Mouse (Mus musculus) kidney, embryonic 16.5 days (tissue): ENCODE results near the gene Cbfa2t2. TPM values are rescaled to one million over a fixed set of nuclear protein-coding genes. Genes with fewer than 3 reads are reported as not detected.

ENCODE experiments used
- ATAC-seq: fragments of 200-750 bp; cut with Nextera tagmentation; 2 replicates; pipeline ENCODE4 v1.8.0; 2017; ENCODE audit warnings: moderate TSS enrichment; ENCODE audit not compliant: low FRiP score, low TSS enrichment
- H3K27ac ChIP-seq: fragments of 300-500 bp; sonication (generic); 2 replicates; pipeline ENCODE4 v1.5.1; 2014; ENCODE audit warnings: low read length
- H3K27me3 ChIP-seq: fragments of 300-500 bp; sonication (generic); 2 replicates; pipeline ENCODE4 v1.6.1; 2014; ENCODE audit warnings: low read length, control low read depth, mixed read lengths; ENCODE audit not compliant: insufficient read depth
- H3K36me3 ChIP-seq: fragments of 300-500 bp; sonication (generic); 2 replicates; pipeline ENCODE4 v1.6.1; 2014; ENCODE audit warnings: low read length, control low read depth, mixed read lengths; ENCODE audit not compliant: insufficient read depth
- H3K4me1 ChIP-seq: fragments of 300-500 bp; sonication (generic); 2 replicates; pipeline ENCODE4 v1.6.1; 2014; ENCODE audit warnings: low read length, control low read depth, mixed read lengths; ENCODE audit not compliant: insufficient read depth
- H3K4me2 ChIP-seq: fragments of 300-500 bp; sonication (generic); replicated peaks from 2 replicates; pipeline ENCODE4 v1.6.1; 2014; ENCODE audit warnings: low read depth, low read length
- H3K4me3 ChIP-seq: fragments of 300-500 bp; sonication (generic); 2 replicates; pipeline ENCODE4 v1.5.1; 2014; ENCODE audit warnings: mild to moderate bottlenecking, low read length
- H3K9ac ChIP-seq: fragments of 300-500 bp; sonication (generic); replicated peaks from 2 replicates; pipeline ENCODE4 v1.6.1; 2014; ENCODE audit warnings: low read length
- H3K9me3 ChIP-seq: fragments of 300-500 bp; sonication (generic); 2 replicates; pipeline ENCODE4 v1.6.1; 2016; ENCODE audit warnings: low read length, control low read depth
- WGBS: fragments of 180-500 bp; shearing (Covaris S2); extraction: QIAGEN DNeasy Blood & Tissue Kit; methylation state at CpG from one replicate; pipeline ENCODE4 v1.1.7; 2014; 5-methylcytosine and 5-hydroxymethylcytosine counted together
- polyA plus RNA-seq: library from polyadenylated mRNA; unstranded; fragments of >200 nt; fragmentation: Nextera tagmentation; extraction: Ambion mirVana; gene quantifications from 2 replicates; pipeline ENCODE4 v1.2.1, GENCODE M21; 2015

Gene Cbfa2t2
- polyA plus RNA-seq, 1 experiment from 2014 or later = 44.2 TPM

DNA sequence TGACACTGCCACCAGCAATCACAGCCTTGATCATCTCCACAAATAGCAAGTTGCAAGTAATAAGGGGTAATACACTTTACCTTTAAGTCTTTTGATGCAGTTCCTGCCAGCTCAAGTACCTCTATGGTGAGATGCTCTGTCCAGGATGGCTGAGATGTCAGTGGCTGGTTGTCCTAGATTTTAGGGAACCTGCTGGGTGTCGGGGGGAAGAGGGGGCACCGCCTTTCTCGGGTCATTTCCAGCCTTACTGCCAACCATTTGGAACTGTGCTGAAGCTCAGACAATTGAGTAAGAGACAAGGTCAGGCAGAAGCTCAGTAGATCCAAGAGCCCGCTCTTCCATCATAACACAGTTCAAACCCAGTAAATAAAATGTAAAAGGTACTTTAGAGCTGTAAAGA, 58.7 kb downstream of the Cbfa2t2 start:
- Histone ChIP-seq H3K36me3 (no peaks in the 10 kb centered on the region), H3K4me2 (no peak overlapping the region), H3K27ac (no peak overlapping the region), H3K9me3 (no peaks in the 10 kb centered on the region), H3K4me1 (peaks cover 3% of the 10 kb centered on the region; the same call in 1 of the 2 replicates), H3K4me3 (no peak overlapping the region), H3K27me3 (no peaks in the 10 kb centered on the region), H3K9ac (no peak overlapping the region)
- 77% methylated on average over 4 of the region's 4 CpGs for WGBS
- ATAC-seq = no peak

DNA sequence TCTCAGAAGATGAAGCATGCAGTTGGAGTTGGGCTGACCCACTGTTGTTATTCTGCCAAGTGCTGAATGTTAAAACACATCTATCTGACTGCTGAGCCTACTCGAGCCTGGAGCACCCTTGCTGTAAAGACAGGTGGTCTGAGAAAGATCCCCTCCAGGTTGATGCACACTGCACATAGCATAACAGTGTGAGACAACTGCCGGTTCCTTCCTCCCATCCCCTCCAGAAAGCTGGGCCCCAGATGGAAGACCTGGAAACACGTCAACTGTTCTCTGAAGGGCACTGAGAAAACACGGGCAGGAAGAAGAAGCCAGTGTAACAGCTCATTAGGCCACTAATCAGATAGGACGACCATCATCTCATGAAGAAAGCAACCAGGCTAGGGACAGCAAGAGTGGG, 62.3 kb downstream of the Cbfa2t2 start:
- H3K36me3 ChIP-seq = no peaks in the 10 kb centered on the region
- H3K4me3 ChIP-seq = no peak overlapping the region
- H3K4me1 ChIP-seq = peaks cover 3% of the 10 kb centered on the region; the same call in 1 of the 2 replicates
- H3K4me2 ChIP-seq = no peak overlapping the region
- no peaks in the 10 kb centered on the region for H3K27me3 ChIP-seq
- no peak overlapping the region for H3K27ac ChIP-seq
- ATAC-seq = no peak
- H3K9me3 ChIP-seq = no peaks in the 10 kb centered on the region
- 36% methylated on average over 5 of the region's 5 CpGs for WGBS
- H3K9ac ChIP-seq = no peak overlapping the region

DNA sequence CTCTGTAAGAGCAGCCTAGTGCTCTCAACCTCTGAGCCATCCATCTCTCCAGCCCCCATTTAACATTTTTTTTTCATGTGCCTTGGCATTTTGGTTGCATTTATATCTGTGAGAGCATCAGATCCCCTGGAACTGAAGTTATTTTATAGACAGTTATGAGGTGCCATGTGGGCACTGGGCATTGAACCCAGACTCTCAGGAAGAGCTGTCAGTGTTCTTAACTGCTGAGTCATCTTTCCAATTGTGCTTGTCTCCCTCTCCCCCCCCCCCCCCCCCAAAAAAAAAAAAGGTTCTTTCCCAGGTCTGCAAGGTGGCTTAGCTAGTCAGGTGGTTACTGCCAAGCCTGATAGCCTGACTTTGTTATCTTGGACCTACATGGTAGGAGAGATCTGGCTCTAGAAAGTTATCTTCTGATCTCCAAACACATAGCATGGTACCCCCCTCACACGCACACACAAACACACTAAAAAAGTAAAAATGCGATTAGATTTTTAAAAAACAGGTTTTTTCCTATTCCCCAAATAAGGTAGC, 63.5 kb downstream of the Cbfa2t2 start:
- H3K36me3 ChIP-seq = no peaks in the 10 kb centered on the region
- no peaks in the 10 kb centered on the region for H3K9me3 ChIP-seq
- no peak overlapping the region for H3K4me3 ChIP-seq
- ATAC-seq = no peak
- H3K27ac ChIP-seq = no peak overlapping the region
- no peak overlapping the region for H3K4me2 ChIP-seq
- no peaks in the 10 kb centered on the region for H3K27me3 ChIP-seq
- H3K4me1 ChIP-seq = peaks cover 3% of the 10 kb centered on the region; the same call in 1 of the 2 replicates
- 91% methylated on average over 2 of the region's 2 CpGs for WGBS
- no peak overlapping the region for H3K9ac ChIP-seq

DNA sequence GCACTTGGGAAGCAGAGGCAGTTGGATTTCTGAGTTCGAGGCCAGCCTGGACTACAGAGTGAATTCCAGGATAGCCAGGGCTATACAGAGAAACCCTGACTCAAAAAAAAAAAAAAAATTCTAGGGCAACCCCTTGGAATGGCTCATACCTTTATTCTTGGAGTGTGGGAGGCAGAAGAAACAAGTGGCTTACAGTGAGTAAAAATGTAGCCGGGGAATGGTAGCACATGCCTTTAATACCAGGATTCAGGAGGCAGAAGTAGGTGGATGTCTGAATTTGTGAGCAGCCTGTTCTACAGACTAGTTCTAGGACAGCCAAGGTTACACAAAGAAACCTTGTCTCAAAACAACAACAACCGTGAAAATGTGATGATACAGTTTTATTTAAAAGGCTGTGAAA, 64.5 kb downstream of the Cbfa2t2 start:
- H3K4me2 ChIP-seq = no peak overlapping the region
- H3K4me3 ChIP-seq = no peak overlapping the region
- no peaks in the 10 kb centered on the region for H3K9me3 ChIP-seq
- no peak overlapping the region for H3K27ac ChIP-seq
- peaks cover 3% of the 10 kb centered on the region; the same call in 1 of the 2 replicates for H3K4me1 ChIP-seq
- 92% methylated on average over 3 of the region's 3 CpGs for WGBS
- no peaks in the 10 kb centered on the region for H3K36me3 ChIP-seq
- H3K9ac ChIP-seq = no peak overlapping the region
- H3K27me3 ChIP-seq = no peaks in the 10 kb centered on the region
- ATAC-seq = no peak

DNA sequence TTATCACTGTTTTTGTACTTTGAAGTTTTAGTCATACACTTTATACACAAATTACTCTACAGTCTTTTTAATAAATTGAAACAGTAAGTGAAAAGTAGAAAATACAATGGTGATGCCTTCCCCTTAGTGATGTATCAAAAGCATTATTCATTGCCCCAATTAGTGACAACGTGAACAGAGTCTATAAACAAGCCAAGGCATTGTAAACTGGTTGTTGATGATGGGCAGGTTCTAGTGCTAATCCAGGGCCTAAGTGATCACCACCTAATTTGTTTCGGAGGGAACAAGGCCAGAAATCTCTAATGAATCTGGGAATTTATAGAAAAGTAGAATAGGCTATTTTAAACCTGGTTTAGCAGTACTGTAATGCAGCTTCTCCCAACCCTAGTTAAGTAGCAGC, 70.8 kb downstream of the Cbfa2t2 start:
- H3K27me3 ChIP-seq = no peaks in the 10 kb centered on the region
- H3K36me3 ChIP-seq = peaks cover 22% of the 10 kb centered on the region
- H3K9me3 ChIP-seq = no peaks in the 10 kb centered on the region
- no peak overlapping the region for H3K27ac ChIP-seq
- no peaks in the 10 kb centered on the region for H3K4me1 ChIP-seq
- no peak overlapping the region for H3K4me2 ChIP-seq
- H3K9ac ChIP-seq = no peak overlapping the region
- 69% methylated on average over 2 of the region's 2 CpGs for WGBS
- no peak overlapping the region for H3K4me3 ChIP-seq
- ATAC-seq = no peak

DNA sequence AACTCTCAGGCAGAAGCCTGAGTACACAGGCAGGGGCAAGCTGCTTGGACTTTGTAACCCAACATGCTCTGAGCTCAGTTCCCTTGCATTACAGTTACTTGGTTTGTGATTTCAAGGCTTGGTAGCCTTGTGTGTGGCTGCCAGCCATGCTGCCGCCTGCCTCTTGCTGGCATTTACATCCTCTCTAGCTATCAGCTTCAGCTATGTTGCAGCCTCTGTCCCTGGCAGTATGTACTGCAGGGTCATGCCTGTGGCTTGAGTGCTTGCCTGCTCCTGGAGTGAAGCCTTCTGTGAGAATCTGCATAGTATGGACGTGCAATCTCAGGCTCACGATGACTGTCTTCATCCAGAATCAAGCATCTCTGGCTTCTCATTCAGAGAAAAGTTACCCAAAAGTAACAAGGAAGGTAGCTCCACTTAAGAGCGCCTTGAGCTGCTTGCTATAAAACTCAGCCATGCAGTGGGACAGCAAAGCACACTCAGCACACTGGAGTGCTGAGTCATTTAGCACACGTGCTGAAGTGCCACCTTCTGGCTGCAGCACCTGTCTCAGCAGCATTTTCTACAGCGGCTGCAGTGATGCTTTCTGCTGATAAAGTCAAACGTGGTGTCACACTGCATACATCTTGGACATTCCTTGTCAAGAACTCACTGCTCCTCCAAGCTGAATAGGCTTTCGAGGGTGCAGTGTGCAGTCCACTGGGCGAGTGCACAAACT, 71.4 kb downstream of the Cbfa2t2 start:
- no peaks in the 10 kb centered on the region for H3K9me3 ChIP-seq
- 73% methylated on average over 9 of the region's 9 CpGs for WGBS
- H3K4me1 ChIP-seq = no peaks in the 10 kb centered on the region
- no peaks in the 10 kb centered on the region for H3K27me3 ChIP-seq
- H3K4me2 ChIP-seq = no peak overlapping the region
- H3K36me3 ChIP-seq = peaks cover 22% of the 10 kb centered on the region
- no peak overlapping the region for H3K9ac ChIP-seq
- no peak overlapping the region for H3K4me3 ChIP-seq
- ATAC-seq = no peak
- 0 out of 2 replicates have a peak overlapping the region, but pooled peaks have one; percentile 2 for H3K27ac ChIP-seq

DNA sequence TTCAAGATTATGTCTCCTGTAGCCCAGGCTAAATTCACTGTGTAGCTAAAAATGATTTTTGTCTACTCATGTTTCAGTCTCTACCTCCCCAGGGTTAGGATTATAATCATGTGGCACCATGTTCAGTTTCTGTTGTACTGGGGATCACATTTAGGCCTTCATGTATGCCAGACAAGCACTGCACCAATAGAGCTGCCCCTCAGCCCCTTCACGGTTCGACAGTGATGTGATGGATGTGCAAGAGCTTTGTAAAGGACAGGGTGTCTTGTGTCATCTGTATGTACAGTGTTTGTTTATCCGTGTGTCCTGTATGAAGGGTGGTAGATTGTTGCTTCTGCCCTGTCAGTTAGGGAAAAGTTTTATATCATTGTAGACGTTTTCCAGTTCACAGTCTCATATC, 72.2 kb downstream of the Cbfa2t2 start:
- Histone ChIP-seq H3K27ac (no peak overlapping the region), H3K9me3 (no peaks in the 10 kb centered on the region), H3K9ac (no peak overlapping the region), H3K4me2 (no peak overlapping the region), H3K36me3 (peaks cover 22% of the 10 kb centered on the region), H3K27me3 (no peaks in the 10 kb centered on the region), H3K4me1 (no peaks in the 10 kb centered on the region), H3K4me3 (no peak overlapping the region)
- no peak for ATAC-seq
- WGBS = 75% methylated on average over 4 of the region's 4 CpGs

DNA sequence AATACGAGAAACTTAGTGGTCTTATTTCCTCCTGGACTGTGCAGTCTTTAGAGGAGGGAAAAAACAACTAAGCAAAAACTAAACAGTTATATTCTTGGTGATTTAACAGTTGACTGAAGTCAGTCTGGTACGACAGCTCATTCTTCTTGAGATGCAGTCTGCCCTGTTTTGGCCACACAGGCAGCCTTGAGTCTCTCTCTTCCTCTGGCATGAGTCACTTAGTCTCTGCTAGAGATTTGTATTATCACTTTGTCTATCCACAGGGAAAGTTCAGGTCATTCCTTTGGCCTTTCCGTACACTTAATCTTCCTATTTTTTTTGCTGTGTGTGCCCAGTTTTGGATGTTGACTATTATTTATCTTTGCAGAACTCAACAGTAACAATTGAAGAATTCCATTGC, 73.9 kb downstream of the Cbfa2t2 start:
- H3K4me2 ChIP-seq = no peak overlapping the region
- no peaks in the 10 kb centered on the region for H3K4me1 ChIP-seq
- 90% methylated on average over 3 of the region's 3 CpGs for WGBS
- H3K27me3 ChIP-seq = no peaks in the 10 kb centered on the region
- no peak overlapping the region for H3K4me3 ChIP-seq
- H3K36me3 ChIP-seq = peaks cover 22% of the 10 kb centered on the region
- no peak for ATAC-seq
- no peak overlapping the region for H3K27ac ChIP-seq
- H3K9ac ChIP-seq = no peak overlapping the region
- H3K9me3 ChIP-seq = no peaks in the 10 kb centered on the region

DNA sequence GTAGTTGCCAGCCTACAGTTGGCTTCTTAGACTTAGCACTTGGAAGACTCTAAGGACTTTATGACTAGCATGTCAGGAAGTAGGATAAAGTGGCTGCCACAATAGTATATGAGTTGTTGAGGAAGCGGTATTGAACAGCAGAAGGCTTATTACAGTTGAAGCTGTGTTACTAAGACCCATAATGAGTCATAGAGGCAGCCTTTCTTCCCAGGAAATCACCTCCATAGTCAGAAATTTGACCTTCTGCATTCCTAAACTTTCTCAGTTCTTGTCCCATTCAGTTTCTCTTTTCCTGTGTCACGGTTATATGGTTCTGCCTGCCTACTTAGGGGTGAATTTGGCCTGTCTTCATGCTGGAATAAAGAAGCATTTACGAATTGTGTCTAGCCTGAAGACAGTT, 80.7 kb downstream of the Cbfa2t2 start:
- Histone ChIP-seq H3K9me3 (no peaks in the 10 kb centered on the region), H3K4me3 (no peak overlapping the region), H3K36me3 (peaks cover 27% of the 10 kb centered on the region), H3K4me2 (no peak overlapping the region), H3K4me1 (no peaks in the 10 kb centered on the region), H3K27ac (no peak overlapping the region), H3K9ac (no peak overlapping the region), H3K27me3 (no peaks in the 10 kb centered on the region)
- no peak for ATAC-seq
- 67% methylated on average over 3 of the region's 3 CpGs for WGBS

DNA sequence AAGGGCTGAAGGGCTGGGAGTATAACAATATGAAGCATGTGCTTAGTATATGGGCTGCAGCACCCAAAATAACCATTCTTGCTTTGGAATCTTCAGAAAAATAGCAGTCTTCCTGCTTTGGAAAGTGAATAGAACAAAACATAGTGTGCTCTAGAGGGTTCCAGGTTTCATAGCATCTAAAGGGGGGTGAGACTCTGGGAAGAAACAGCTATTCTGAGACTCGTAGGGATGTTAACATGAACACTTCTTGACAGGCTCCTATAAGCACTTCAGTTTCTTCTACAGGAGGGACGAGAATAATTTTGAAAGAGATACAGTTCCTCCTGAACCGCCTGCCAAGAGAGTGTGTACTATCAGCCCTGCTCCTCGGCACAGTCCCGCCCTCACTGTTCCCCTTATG, 81.1 kb downstream of the Cbfa2t2 start:
- no peak overlapping the region for H3K4me3 ChIP-seq
- no peak overlapping the region for H3K27ac ChIP-seq
- no peak overlapping the region for H3K4me2 ChIP-seq
- ATAC-seq = no peak
- H3K4me1 ChIP-seq = no peaks in the 10 kb centered on the region
- peaks cover 30% of the 10 kb centered on the region for H3K36me3 ChIP-seq
- H3K9ac ChIP-seq = no peak overlapping the region
- no peaks in the 10 kb centered on the region for H3K9me3 ChIP-seq
- WGBS = 95% methylated on average over 5 of the region's 5 CpGs
- no peaks in the 10 kb centered on the region for H3K27me3 ChIP-seq
